Mouse (Mus musculus) urinary bladder, postnatal 10 days (tissue): Measurements from ENCODE around the gene Gm42420.
A peak's percentile ranks its signal among the peaks of the same experiment; 100 is the strongest.

Experiments
- DNase-seq: peaks from one replicate; pipeline ENCODE4 v3.0.0; 2022; ENCODE audit warnings: low spot score

Gene Gm42420

DNA sequence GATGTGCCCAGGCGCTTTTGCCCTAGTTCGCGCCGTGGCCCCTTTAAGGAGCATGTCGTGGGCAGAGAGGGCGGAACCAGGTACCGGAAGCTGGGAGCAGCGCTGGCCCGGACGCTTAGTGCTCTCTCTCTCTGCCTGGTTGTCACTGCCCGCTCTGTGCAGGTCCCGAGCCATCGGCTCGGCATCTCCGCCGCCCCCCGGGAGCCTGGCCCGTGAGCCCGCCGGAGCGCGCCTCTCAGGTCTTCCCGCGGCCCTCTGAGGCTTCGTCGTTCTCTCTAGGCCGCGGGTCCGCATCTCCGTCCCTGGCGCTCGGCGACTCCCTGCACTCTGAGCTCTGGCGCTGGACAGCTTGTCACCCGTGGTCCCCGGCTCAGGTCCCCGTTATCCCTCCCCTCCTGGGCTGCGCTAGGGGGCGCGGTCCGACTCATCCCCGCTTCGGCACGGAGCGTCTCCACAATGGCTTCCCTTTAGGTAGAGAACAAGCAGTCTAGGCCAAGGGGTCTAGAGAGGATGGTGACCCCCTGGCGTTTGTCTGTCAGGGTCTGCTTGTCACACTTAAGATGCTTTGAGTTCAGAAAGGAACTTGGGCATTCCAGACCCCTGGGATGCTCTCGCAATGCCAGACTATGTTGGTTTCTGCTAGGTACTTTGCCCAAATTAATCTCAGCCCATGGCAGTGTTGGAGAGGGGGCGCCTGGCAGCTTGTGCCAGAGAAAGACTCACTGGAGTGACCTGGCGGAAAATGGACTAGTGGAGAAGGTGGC lies 11.6 kb upstream of the Gm42420 start, which contains the start of gene Adck2:
Adck2 (plus strand) TSS at position 83 of the 764 bp plus-strand sequence.
- DNase-seq = no peak

DNA sequence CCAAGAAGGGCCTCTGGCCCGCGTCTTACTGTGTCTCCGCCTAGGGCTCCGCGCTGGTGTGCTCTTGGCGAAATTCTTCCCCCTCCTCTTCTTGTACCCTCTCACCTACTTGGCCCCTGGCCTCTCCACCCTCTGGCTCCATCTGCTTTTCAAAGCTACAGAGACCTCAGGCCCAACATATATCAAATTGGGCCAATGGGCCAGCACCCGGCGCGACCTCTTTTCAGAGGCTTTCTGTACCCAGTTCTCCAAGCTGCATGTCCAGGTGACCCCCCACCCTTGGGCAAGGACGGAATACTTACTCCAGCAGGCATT lies 11.0 kb upstream of the Gm42420 start:
- DNase-seq = no peak

DNA sequence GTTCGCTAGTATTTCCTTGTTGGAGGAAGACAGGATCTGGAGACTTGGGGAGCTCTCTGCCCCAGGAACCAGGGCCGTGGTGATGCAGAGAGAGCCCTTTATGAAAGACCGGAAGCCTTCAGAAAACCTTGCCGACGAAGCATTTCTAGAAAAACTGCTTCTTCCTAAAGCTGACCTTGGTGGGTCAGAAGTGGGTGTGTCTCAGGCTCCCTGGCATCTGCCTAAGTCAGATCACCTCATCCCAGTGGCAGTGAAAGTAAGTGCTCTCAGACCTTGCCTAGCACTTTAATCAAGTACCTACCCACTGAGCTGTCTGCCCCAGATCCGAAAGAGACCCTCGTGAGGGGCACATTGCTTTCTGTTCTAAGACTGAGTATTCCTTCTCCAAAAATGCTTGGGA lies 10.6 kb upstream of the Gm42420 start:
- DNase-seq = no peak

DNA sequence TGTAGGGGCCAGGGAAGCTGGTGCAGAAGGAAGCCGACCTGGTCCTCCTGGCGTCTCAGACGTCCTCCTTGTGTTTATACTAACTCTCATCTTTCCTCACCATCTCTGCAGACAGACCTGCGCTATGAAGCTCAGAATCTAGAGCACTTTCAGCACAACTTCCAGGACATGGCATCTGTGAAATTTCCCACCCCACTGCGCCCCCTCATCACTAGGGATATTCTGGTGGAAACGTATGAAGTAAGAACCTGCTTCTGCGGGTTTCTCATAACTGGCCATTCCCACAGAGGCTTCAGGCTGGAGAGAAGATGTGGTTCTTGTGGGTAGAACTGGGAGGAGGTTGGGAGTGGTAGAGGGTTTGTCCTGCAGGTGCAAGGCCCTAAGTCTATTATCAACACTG lies 6.0 kb upstream of the Gm42420 start:
- no peak for DNase-seq

DNA sequence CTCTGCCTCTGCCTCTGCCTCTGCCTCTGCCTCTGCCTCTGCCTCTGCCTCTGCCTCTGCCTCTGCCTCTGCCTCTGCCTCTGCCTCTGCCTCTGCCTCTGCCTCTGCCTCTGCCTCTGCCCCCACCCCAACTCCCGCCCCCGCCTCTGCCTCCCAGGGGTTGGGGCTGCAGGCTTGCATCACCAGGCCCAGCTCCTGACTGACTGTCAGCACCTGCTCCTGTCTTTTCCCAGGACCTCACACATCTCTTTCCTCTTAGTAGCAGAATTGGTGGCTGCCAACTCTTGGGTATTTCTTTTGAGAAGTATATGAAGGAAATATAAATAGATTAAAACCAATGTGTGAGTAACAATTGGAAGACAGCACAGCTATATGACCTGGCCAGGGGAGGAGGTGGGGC lies 5.0 kb upstream of the Gm42420 start:
- DNase-seq = no peak

DNA sequence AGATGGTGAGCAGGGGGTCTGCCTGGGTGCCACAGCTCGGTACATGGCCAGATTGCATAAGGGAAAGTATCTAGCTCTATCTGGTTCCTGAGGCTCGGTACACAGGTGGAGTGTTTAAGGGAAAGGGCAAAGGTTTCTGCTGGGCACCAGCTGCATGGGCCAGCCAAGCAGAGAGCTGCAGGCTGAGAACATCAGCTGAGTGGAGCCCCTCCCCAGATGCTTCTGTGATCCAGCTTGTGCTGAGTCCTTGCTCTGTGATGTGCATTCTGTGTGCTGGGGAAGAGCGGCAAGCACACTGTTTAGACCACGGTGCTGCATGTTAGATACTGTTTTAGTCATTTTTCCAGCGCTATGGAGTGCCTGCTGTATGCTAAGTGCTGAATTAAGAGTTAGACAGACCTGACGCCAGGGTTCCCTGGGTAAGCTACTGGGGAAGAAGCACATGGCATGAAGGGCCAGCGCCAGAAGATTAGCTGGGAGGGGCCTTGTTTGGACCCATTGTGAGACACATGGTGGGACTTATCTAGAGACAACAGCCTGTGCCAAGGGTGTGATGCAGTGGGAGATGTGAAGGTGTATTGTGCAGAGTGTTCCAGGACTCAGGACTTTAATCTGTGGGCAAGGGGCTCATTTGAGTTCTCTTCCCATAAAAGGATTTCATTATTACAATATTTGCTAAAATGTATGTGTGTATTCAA lies 4.3 kb upstream of the Gm42420 start:
- DNase-seq = no peak

DNA sequence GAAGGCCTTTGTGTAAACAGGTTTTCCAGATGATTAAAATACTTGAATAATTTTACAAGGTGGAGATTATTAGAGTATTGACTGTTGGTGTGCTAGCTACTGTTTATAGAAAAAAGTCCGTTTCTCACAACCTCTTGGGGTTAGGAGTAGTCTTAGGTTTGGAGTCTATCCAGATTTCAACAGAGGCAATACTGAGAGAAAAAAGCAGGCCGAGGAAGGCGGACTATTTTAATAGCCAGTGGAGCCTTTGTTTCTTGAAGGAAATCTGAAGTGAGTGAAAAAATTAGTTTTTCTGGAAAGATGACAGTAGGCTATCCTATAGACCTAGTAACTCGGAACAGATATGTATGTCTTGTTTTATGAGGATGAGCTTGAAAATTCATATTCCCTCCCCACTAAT lies 5.9 kb downstream of the Gm42420 start:
- no peak for DNase-seq

DNA sequence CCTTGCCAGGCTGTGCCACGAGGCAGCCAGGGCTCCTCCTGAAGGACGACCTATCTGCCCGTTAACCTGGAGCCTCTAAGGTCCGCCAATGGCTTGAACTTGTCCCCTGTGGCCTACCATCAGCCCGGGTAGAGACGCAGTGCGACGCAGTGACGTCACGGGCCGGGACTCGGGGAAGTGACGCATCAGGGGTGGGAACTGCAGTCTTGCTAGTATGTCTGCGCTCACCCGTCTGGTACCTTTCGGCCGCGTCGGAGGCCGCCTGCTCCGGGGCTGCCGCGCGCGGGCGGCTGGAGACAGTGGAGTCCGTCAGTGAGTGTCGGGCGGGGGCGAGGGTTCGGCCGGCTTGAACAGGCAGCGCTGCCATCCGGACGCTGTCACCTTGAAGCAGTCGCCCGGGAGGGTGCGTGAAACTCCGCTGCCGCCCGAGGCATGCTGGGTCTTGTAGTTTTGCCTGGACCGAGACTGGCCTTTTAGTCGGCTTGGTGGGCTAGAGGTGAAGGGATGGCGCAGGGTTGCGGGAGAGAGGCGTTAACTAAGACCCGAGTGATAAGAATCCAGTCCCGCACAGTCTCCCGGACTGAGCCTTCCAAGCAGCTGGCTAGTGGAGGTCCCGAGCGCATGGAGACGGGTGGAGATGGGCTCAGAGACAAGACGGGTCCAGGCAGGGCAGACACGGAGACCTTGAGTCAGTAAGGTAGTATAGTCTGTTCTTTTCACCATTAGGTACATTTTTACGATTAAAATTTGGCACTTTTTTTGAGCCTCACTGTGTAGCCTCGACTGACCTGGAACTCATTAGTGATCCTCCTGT lies 7.1 kb downstream of the Gm42420 start, which contains the start of gene Ndufb2:
Ndufb2 (plus strand) TSS at position 174 of the 814 bp plus-strand sequence.
- peak; percentile 78 for DNase-seq

DNA sequence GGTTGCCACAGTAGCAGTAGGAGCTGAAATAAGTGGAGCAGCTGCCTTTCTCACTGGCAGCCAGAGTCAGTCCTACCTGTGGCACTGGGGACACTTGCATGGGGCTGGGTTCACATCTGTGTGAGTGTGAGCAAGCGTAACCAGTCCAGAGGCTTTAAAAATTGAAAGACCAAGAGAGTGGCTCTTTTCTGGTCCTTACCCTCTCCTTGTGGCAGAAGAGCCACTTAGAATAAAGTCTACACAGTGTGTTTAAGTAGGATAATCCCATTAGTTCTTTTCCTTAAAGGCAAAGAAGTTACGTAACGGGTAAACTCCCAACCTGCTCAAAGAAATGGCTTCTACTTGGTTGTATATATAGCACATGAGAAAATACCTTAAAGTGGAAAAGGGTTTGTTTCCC lies 15.3 kb downstream of the Gm42420 start:
- DNase-seq = no peak

DNA sequence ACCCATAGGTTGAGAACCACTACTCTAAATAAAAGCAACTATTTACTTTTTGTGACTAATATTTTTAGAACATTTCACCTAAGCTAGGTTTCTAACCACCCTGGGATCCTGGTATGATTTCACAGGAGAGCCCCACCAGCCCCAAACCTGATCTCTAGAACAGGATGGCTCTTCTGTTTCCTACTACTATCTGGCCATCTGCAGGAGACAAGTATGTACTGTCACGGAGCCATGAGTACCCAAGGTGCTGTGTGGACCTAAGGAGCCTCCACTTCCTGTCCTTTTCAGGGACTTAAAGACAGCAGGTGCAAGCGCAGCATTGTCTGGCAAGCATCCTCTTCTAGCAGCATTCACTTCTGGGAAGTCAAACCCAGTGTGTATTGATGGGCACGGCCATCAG lies 16.3 kb downstream of the Gm42420 start:
- no peak for DNase-seq

DNA sequence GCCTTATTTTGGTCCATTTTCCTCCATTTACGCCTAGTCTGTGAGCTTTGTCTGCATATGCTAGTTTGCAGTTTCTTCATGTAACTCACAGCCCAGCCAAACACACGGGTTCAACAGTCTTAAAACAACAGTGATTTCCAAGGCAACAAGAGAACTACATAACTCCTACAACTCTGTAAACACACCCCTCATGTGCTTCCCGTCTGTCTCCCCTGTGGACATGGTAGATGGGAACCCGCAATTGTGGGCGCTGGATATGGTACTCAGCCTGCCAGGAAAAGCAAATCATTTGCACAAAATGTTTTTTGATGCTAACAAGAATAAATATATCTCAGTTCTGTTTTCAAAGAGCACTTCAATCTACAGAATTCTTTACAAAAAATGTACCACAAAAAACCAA lies 19.0 kb downstream of the Gm42420 start:
- no peak for DNase-seq

DNA sequence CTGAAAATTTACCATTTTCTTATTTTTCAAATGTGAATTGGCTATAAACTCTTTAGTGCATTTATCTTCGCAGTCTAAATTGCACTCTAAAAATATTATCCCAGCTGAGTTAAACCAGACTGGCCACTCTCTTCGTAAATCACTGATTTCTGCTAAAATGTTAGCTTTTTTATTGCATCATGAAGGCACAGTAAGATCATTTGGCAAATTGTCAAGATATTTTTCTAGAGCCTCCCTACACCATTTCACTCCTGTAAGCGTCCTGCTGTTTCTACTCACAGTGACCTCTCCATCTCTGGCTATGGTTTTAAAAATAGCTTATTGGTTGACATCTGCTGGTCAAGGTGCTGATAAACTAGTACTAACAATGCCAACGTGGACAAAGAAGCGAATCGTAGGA lies 20.5 kb downstream of the Gm42420 start:
- no peak for DNase-seq

DNA sequence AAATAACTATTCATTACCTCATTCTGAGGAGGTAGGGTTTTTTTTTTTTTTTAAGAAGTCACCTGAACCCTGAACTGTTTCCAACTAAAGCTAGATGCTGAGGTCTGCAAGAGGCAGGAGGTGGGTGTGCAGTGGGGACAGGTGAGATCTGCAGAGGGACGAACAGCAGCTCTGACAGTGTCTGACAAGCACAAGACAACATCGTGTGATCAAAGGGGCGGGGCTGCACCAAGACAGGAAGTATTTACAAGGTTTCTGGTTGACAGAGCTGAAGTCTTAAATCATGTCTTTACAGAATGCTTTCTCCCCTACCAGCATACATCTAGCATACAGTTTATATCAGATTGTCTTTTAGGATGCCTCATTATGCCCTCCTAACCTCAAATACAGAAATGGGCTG lies 21.3 kb downstream of the Gm42420 start:
- DNase-seq = no peak

DNA sequence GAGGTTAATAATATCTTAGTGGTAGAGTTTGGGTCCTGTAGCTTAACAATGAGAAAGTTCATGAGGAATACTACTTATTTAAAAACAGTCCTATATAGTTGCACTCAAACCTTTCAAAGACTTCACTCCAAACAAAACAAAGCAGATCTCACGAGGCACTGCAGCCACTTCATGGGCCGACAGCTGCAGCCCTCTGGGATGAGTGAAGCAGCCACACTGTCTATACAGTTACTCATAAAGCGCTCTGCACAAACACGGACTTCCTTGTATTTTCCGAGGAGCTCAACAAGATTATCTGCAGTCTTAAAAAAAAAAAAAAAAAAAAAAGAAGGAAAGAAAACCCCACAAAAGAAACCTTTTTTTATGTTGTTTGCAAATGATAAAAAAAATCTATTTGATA lies 21.8 kb downstream of the Gm42420 start:
- DNase-seq = no peak

DNA sequence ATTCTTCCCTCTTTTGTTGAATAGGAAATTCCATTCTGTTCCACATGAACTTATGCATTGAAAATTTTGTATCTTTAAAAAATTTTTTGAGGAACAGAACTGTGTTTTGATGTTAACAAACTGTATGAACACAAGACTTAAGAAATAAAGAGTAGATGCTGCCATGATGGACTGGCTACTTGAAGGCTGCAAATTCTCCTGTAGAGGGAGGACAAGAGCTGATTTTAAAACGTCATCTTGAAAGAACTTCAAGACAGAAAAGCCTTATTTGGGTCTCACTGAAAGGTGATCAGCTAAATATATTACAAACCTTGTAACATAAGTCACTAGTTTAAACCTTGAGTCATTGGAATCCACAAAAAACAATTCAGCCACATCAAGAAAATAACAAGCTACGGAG lies 24.7 kb downstream of the Gm42420 start:
- no peak for DNase-seq

DNA sequence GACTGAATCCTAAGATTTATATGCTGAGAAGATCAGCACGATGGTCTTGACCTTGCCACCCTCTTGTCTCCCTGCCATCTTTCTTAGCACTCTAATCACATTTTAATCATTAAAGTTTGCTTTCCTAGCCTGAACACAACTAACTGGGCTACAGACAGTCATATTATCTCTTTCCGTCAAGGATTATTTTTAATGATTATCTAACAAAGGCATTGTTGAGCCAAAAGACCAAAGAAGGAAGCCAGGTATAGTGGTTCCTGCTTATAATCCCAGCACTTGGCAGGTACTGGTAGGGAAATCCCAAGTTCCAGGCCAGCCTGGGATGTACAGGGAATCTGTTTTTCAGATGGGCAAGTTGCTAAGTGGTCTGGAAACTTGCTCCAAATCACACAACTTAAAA lies 25.7 kb downstream of the Gm42420 start:
- no peak for DNase-seq
